Mouse (Mus musculus): Measurements from ENCODE around the gene Calm3.
A peak's percentile ranks its signal among the peaks of the same experiment; 100 is the strongest.

The Calm3 gene

DNA sequence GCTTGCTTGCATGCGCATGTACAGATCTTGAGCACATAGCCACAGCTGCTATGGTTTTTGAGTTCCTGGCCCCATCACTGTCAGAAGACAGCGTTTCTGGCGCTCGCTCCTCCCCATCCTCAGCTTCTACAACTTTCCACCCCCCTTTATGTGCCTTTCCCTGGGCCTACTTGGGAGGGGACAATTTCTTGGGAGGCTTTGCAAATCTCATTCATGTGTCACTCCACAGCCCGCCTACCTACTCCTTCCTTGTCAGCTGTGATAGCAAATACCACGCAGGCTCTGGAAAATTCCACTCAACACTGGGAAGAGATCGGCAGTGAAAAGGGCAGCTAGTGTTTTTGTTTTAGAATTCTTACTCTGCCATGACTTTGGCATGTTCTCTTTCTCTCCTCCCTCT lies 16.4 kb upstream of the Calm3 start:
- DNase-seq (ENCODE audit: low read depth, low spot score), result no peak

DNA sequence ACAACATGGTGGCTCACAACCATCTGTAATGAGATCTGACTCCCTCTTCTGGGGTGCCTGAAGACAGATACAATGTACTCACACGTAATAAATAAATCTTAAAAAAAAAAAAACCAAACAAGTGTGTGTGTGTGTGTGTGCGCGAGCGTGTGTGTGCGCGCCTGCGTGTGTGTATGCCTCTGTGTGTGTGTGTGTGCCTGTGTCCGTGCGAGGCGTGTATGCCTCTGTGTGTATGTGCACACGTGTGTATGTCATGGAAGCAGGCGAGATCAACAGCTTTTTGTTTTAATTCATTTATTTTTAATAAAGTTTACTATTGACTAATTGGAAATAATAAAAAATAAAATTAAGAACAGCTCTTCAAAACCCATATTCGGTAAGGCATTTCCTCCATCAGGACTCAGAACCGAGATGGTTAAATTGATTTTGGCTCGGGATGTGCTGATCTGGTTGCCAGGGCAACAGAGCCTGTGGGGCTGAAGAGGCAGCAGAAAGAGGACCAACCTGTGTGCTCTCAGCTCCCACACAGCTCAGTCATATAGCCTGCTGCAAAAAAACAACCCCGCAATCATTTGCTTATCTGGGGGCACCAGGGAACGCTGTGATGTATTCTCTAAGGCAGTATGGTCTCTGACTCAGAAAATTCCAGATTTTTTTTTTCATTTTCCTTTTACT lies 14.3 kb upstream of the Calm3 start:
- DNase-seq (ENCODE audit: low read depth, low spot score), result no peak

GRCm38 (mm10) chr7:16937312-16937711 lies 13.4 kb upstream of the Calm3 start:
- DNase-seq (ENCODE audit: low read depth, low spot score), result no peak

DNA sequence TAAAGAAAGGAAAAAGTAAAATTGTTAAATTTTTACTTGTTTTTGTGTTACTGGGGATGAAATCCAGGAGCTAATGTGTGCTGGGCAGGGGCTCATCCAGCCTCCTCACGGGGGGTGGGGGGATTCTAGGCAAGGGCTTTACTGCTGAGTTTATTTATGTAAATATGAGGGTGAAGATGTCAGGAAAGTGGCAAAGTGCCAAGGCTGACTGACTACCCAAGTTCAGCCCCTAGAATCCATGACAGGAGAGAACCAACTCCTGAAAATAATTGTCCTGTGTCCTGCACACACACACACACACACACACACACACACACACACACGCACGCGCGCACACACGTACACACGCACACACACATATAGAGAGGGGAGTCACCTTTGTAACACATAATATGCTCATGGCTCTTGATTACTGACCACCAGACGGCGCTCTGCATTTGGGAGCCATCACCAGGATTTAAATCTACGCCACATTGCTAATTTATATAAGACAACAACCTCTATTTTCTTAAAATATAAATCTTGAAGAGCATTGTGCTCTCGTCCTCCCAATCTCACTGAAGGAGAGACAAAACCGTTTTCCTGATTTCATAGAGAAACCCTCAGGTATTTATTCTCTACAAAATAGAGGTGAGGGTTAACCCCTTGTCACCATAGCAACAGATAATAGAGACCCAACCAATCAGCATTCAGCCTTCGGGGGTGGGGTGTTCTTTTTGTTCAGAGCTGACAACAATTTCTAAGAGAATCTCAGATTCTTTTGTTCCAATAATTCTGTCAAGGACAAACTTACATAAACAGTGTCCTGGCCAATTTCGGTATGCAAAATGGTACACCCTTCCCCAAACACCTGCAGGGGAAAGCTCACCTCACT lies 9.0 kb upstream of the Calm3 start:
- DNase-seq (ENCODE audit: low read depth, low spot score), result no peak

- DNase-seq (ENCODE audit: low read depth, low spot score), result peak; percentile 79
These were observed 8.2 kb upstream of the Calm3 start for GRCm38 (mm10) chr7:16931968-16932627.

- DNase-seq (ENCODE audit: low read depth, low spot score), result peak; percentile 64
These were observed 6.9 kb upstream of the Calm3 start for GRCm38 (mm10) chr7:16930850-16931249.

DNA sequence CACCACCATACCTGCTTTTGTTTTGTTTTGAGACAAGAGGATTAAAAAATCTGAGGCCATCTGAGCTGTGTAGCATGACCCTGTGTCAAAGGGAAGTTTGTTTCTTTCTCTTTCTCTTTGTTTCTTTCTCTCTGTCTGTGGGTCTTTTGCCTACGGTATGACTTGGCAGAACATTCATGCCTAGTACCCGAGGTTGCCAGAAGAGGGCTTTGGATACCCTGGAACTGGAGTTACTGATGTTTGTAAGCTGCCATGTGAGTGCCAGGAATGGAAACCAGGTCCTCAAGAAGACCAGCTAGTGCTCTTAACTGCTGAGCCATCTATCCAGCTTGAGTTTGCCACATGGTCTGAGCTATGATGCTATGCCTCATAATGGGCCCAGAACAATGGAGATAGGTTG lies 4.4 kb upstream of the Calm3 start:
- DNase-seq (ENCODE audit: low read depth, low spot score), result no peak

DNA sequence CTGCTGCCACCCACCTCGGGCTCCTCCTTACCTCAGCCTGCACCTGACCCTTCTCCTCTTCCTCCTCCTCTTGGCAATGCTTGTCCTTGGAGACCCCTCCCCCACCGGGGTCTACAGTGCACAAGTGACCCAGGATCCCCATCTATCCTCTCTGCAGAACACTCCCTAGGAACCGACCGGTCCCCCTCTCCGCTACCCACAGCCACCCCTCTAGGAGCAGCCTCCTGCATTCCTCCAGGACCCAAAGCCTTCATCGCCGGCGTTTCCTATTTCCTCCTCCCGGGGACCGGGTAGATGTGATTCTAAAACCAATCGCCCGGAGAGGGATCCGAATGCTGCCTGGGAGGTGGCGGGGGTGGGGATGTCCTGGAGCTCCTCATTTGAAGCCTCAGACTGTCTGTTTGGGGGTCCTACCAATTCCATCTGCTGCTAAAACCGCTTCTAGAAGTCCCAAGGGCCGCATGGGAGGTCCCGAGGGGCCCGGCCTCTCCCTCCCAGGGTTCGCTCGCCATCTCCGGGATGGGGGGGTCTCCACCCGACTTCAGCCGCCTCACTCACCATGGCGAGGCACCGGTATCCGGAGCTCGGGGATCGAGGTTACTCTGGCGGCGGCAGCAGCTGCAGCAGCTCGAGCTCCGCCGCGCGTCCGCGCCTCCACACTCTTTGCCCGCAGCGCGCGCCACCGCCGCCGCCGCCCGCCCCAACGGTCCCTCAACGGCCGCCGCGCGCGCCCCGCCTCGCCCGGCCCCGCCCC lies 454 bp downstream of the Calm3 start:
- no peak for DNase-seq (ENCODE audit: low read depth, low spot score)

GRCm38 (mm10) chr7:16922360-16922973 lies 1.4 kb downstream of the Calm3 start:
- DNase-seq (ENCODE audit: low read depth, low spot score), result no peak

DNA sequence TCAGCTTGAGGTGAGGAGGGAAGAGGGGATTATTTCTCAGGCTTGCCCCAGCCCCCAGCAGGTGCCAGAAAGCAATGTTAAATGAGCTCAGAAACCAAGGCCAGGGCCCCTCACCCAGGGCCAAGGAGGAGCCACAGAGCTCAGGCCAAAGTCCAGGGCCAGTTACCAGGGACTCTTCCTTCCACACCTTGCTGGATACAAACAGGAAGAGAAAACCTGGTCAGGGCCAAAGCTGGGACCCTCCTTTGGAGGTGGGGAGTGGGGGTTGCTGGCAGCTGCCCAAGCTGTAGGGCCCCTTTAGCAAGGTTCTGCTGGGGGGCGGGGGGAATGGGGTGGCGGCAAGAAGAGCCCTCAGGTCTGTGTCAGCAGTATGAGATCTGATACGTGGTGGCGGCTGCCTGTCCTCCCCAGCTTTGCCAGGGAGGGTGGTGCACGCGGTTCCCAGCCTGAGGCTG lies 2.0 kb downstream of the Calm3 start:
- DNase-seq (ENCODE audit: low read depth, low spot score), result no peak

- no peak for DNase-seq (ENCODE audit: low read depth, low spot score)
These were observed 2.8 kb downstream of the Calm3 start for GRCm38 (mm10) chr7:16920818-16921791.

DNA sequence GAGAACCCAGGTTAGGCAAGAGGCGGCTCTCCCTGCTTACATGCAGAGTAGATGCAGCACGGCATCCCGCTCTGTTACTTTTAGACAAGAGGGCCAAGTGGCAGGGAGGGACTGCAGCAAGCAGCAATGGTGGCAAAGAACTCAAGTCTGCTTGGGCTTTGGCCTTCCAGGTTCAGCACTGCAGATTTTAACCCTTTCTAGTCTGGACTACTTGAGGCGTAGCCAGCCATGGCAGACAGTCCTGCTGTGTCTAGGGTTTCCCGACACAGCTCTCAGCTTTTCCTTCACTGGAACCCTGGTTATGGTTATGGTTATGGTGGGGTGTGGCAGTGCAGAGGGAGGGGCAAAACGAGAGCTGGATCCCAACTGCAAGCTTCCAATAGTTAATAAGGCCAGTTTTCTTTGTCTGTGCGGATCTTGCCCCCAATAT lies 3.7 kb downstream of the Calm3 start:
- DNase-seq (ENCODE audit: low read depth, low spot score), result no peak

DNA sequence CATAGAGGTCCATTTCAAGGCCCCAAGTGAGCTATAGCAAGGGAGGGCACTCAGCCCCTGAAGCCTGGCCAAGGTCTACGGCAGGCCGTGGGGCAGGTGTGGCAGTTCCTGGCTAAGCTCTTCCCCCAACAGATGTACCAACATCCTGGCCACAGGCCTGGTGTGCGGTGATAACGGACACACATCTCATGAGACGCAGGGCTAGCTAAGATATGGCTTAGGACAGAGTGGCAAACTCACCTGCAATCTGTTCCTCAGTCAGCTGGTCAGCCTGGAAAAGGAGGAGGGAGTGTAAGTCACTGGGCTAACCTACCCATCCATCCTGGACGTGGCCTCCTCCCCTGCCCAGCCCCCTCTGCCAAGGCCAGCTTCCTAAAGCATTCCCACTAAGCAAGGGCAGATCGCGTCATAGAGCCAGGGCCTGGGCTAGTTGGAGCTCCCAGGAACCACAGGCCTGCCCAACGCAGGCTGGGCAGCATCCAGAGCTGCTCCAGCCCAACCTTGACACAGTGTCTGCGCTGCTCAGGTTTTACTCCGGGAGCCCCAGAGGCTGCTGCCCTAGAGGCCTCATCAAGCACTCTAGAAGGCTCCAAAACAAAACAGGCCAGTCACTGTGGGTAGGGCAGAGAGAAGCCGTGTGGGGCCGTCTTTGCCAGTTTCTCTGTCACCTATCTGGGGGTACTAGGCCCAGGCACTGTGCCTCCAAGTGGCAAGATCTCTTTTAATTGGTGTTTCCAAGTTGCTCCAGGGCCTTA lies 4.3 kb downstream of the Calm3 start:
- DNase-seq (ENCODE audit: low read depth, low spot score), result no peak

- no peak for DNase-seq (ENCODE audit: low read depth, low spot score)
These were observed 5.2 kb downstream of the Calm3 start for GRCm38 (mm10) chr7:16918670-16919069.

GRCm38 (mm10) chr7:16918014-16918413 lies 5.9 kb downstream of the Calm3 start:
- no peak for DNase-seq (ENCODE audit: low read depth, low spot score)

GRCm38 (mm10) chr7:16917447-16917846 lies 6.5 kb downstream of the Calm3 start:
- no peak for DNase-seq (ENCODE audit: low read depth, low spot score)

DNA sequence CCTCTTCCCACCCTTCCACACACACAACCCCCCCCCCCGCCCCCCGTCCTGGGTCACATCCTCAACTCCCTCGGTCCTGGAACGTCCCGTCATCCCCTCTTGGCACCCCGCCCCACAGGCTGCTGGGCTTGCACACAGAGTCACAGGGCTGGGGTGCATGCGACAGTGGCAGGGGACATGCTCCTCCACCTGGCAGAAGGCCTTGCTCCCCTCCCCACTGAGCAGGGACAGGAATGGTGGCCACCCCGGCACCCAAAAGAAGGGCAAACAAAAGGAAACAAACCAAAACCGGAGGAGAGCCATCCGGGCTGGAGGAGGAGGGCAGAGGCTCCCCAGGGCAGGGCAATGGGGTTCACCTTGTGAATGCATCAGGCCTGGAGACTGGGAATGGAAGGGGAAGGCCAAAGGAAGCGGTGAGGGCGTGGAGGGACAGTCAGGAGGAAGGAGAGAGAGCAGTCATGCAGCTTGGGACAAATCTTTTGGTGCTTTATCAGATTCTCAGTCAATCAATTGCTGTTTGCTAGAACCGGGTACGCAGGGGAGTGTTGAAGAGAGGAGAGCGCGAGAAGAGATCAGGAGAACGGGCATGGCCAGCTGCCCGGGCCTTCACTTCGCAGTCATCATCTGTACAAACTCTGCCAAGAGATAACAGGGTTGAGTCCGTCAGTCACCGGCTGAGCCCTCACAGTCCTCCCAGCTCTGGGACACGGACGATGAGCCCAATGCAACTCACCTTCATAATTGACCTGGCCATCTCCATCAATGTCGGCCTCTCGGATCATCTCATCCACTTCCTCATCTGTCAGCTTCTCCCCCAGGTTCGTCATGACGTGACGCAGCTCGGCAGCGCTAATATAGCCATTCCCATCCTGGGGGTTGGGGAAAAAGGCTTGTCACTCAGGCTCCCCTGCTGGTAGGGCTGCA lies 7.3 kb downstream of the Calm3 start:
- no peak for DNase-seq (ENCODE audit: low read depth, low spot score)

Measured in c-Kit-negative CD71-positive TER-119-positive erythroid progenitor cells, embryonic 14.5 days (primary cell).